Mouse (Mus musculus): ENCODE results near the gene Slc26a1. TPM values are rescaled to one million over a fixed set of nuclear protein-coding genes. Genes with fewer than 3 reads are reported as not detected.
A peak's percentile ranks its signal among the peaks of the same experiment; 100 is the strongest.

Gene Slc26a1
- polyA plus RNA-seq, 1 experiment from 2014 or later: 1.0 TPM

- Histone ChIP-seq H3K4me3 (peak within 1 kb of the TSS; percentile 72), H3K9me3 (replicated peaks) (no peaks in the 10 kb centered on the region), H3K4me2 (peak within 1 kb of the TSS; percentile 76), H3K27me3 (replicated peaks) (peaks cover 7% of the 10 kb centered on the region; the same call in 1 of the 2 replicates), H3K9ac (peak within 1 kb of the TSS; percentile 84), H3K4me1 (replicated peaks) (peaks cover 14% of the 10 kb centered on the region), H3K36me3 (peaks cover 32% of the 10 kb centered on the region), H3K27ac (ENCODE audit: poor library complexity, severe bottlenecking) (peak within 1 kb of the TSS; percentile 87)
- ATAC-seq (ENCODE audit: insufficient number of reproducible peaks, low FRiP score): peak; percentile 84
- 6% methylated on average over 43 of the region's 43 CpGs for WGBS
Measured at GRCm38 (mm10) chr5:108668977-108669936, 6.1 kb downstream of the Slc26a1 start, which contains the start of gene Dgkq. Gene Dgkq (minus strand): TSS chr5:108669672.

GRCm38 (mm10) chr5:108668387-108668932 is 6.9 kb downstream of the Slc26a1 start:
- no peaks in the 10 kb centered on the region for H3K9me3 ChIP-seq (replicated peaks)
- no peak for ATAC-seq (ENCODE audit: insufficient number of reproducible peaks, low FRiP score)
- H3K4me1 ChIP-seq (replicated peaks): peaks cover 14% of the 10 kb centered on the region
- peak overlapping the region; percentile 87 for H3K27ac ChIP-seq (ENCODE audit: poor library complexity, severe bottlenecking)
- peaks cover 24% of the 10 kb centered on the region for H3K36me3 ChIP-seq
- H3K4me2 ChIP-seq: peak overlapping the region; percentile 76
- WGBS: 12% methylated on average over 3 of the region's 3 CpGs
- H3K27me3 ChIP-seq (replicated peaks): peaks cover 7% of the 10 kb centered on the region; the same call in 1 of the 2 replicates
- H3K4me3 ChIP-seq: peak overlapping the region; percentile 72
- peak overlapping the region; percentile 84 for H3K9ac ChIP-seq

GRCm38 (mm10) chr5:108667370-108667769 is 8.0 kb downstream of the Slc26a1 start:
- Histone ChIP-seq H3K27ac (ENCODE audit: poor library complexity, severe bottlenecking) (no peak overlapping the region), H3K9ac (no peak overlapping the region), H3K4me1 (replicated peaks) (peaks cover 14% of the 10 kb centered on the region), H3K36me3 (peaks cover 14% of the 10 kb centered on the region), H3K4me2 (no peak overlapping the region), H3K27me3 (replicated peaks) (peaks cover 14% of the 10 kb centered on the region), H3K9me3 (replicated peaks) (no peaks in the 10 kb centered on the region), H3K4me3 (no peak overlapping the region)
- no peak for ATAC-seq (ENCODE audit: insufficient number of reproducible peaks, low FRiP score)
- 83% methylated on average over 2 of the region's 2 CpGs for WGBS

GRCm38 (mm10) chr5:108665066-108665465 is 10.3 kb downstream of the Slc26a1 start:
- H3K9me3 ChIP-seq (replicated peaks): no peaks in the 10 kb centered on the region
- no peak for ATAC-seq (ENCODE audit: insufficient number of reproducible peaks, low FRiP score)
- WGBS: 33% methylated on average over 3 of the region's 3 CpGs
- H3K4me2 ChIP-seq: no peak overlapping the region
- no peaks in the 10 kb centered on the region for H3K36me3 ChIP-seq
- H3K27ac ChIP-seq (ENCODE audit: poor library complexity, severe bottlenecking): no peak overlapping the region
- H3K27me3 ChIP-seq (replicated peaks): peaks cover 14% of the 10 kb centered on the region
- no peak overlapping the region for H3K9ac ChIP-seq
- H3K4me1 ChIP-seq (replicated peaks): peaks cover 8% of the 10 kb centered on the region
- no peak overlapping the region for H3K4me3 ChIP-seq

GRCm38 (mm10) chr5:108662772-108663171 is 12.6 kb downstream of the Slc26a1 start:
- H3K36me3 ChIP-seq: peaks cover 3% of the 10 kb centered on the region; the same call in 1 of the 2 replicates
- no peak for ATAC-seq (ENCODE audit: insufficient number of reproducible peaks, low FRiP score)
- 78% methylated on average over 4 of the region's 4 CpGs for WGBS
- no peak overlapping the region for H3K4me2 ChIP-seq
- H3K4me1 ChIP-seq (replicated peaks): peaks cover 11% of the 10 kb centered on the region
- H3K9me3 ChIP-seq (replicated peaks): no peaks in the 10 kb centered on the region
- peaks cover 14% of the 10 kb centered on the region for H3K27me3 ChIP-seq (replicated peaks)
- H3K27ac ChIP-seq (ENCODE audit: poor library complexity, severe bottlenecking): no peak overlapping the region
- no peak overlapping the region for H3K9ac ChIP-seq
- H3K4me3 ChIP-seq: no peak overlapping the region

GRCm38 (mm10) chr5:108660632-108661268 is 14.6 kb downstream of the Slc26a1 start:
- H3K4me3 ChIP-seq: peak overlapping the region; percentile 87
- peaks cover 11% of the 10 kb centered on the region for H3K4me1 ChIP-seq (replicated peaks)
- WGBS: 13% methylated on average over 36 of the region's 36 CpGs
- H3K4me2 ChIP-seq: peak overlapping the region; percentile 94
- H3K9me3 ChIP-seq (replicated peaks): no peaks in the 10 kb centered on the region
- peak overlapping the region; percentile 90 for H3K9ac ChIP-seq
- peaks cover 21% of the 10 kb centered on the region for H3K36me3 ChIP-seq
- peak; percentile 100 for ATAC-seq (ENCODE audit: insufficient number of reproducible peaks, low FRiP score)
- peaks cover 14% of the 10 kb centered on the region for H3K27me3 ChIP-seq (replicated peaks)
- H3K27ac ChIP-seq (ENCODE audit: poor library complexity, severe bottlenecking): no peak overlapping the region

- peak; percentile 51 for ATAC-seq (ENCODE audit: insufficient number of reproducible peaks, low FRiP score)
- no peaks in the 10 kb centered on the region for H3K9me3 ChIP-seq (replicated peaks)
- WGBS: 13% methylated on average over 24 of the region's 24 CpGs
- peak within 1 kb of the TSS; percentile 87 for H3K4me3 ChIP-seq
- peak within 1 kb of the TSS; percentile 90 for H3K9ac ChIP-seq
- peaks cover 29% of the 10 kb centered on the region for H3K36me3 ChIP-seq
- H3K4me1 ChIP-seq (replicated peaks): peaks cover 11% of the 10 kb centered on the region
- H3K27ac ChIP-seq (ENCODE audit: poor library complexity, severe bottlenecking): no peak within 1 kb of the TSS
- H3K27me3 ChIP-seq (replicated peaks): peaks cover 12% of the 10 kb centered on the region
- H3K4me2 ChIP-seq: peak within 1 kb of the TSS; percentile 94
Measured at GRCm38 (mm10) chr5:108659698-108660631, 15.4 kb downstream of the Slc26a1 start, which contains the start of gene Idua. Gene Idua (plus strand): TSS chr5:108660331.

- Histone ChIP-seq H3K27ac (ENCODE audit: poor library complexity, severe bottlenecking) (no peak overlapping the region), H3K4me3 (no peak overlapping the region), H3K4me2 (no peak overlapping the region), H3K9ac (no peak overlapping the region), H3K9me3 (replicated peaks) (no peaks in the 10 kb centered on the region), H3K27me3 (replicated peaks) (peaks cover 6% of the 10 kb centered on the region), H3K4me1 (replicated peaks) (peaks cover 11% of the 10 kb centered on the region), H3K36me3 (peaks cover 43% of the 10 kb centered on the region)
- ATAC-seq (ENCODE audit: insufficient number of reproducible peaks, low FRiP score): no peak
- WGBS: 87% methylated on average over 1 of the region's 1 CpGs
Measured at GRCm38 (mm10) chr5:108658611-108659010, 16.8 kb downstream of the Slc26a1 start.

GRCm38 (mm10) chr5:108657406-108657805 is 18.0 kb downstream of the Slc26a1 start:
- Histone ChIP-seq H3K9me3 (replicated peaks) (no peaks in the 10 kb centered on the region), H3K4me3 (no peak overlapping the region), H3K27me3 (replicated peaks) (no peaks in the 10 kb centered on the region), H3K4me1 (replicated peaks) (peaks cover 11% of the 10 kb centered on the region), H3K9ac (no peak overlapping the region), H3K4me2 (no peak overlapping the region), H3K36me3 (peaks cover 54% of the 10 kb centered on the region), H3K27ac (ENCODE audit: poor library complexity, severe bottlenecking) (no peak overlapping the region)
- WGBS: 73% methylated on average over 5 of the region's 5 CpGs
- ATAC-seq (ENCODE audit: insufficient number of reproducible peaks, low FRiP score): no peak

GRCm38 (mm10) chr5:108655891-108656650 is 19.3 kb downstream of the Slc26a1 start:
- no peak overlapping the region for H3K4me2 ChIP-seq
- peaks cover 11% of the 10 kb centered on the region for H3K4me1 ChIP-seq (replicated peaks)
- WGBS: 90% methylated on average over 15 of the region's 15 CpGs
- no peak overlapping the region for H3K27ac ChIP-seq (ENCODE audit: poor library complexity, severe bottlenecking)
- no peaks in the 10 kb centered on the region for H3K9me3 ChIP-seq (replicated peaks)
- H3K4me3 ChIP-seq: no peak overlapping the region
- H3K36me3 ChIP-seq: peaks cover 62% of the 10 kb centered on the region
- H3K9ac ChIP-seq: no peak overlapping the region
- no peaks in the 10 kb centered on the region for H3K27me3 ChIP-seq (replicated peaks)
- ATAC-seq (ENCODE audit: insufficient number of reproducible peaks, low FRiP score): no peak
